Mouse (Mus musculus): Measurements from ENCODE around the gene Inpp5e. TPM values are rescaled to one million over a fixed set of nuclear protein-coding genes. Genes with fewer than 3 reads are reported as not detected.
A peak's percentile ranks its signal among the peaks of the same experiment; 100 is the strongest.
"Not testable (repeated sequence)": the region's sequence is repeated elsewhere in the genome, so short reads cannot be mapped to it uniquely, and the experiment has no call there.

Gene Inpp5e
- polyA plus RNA-seq, 1 experiment from 2014 or later, result 29.1 TPM

- H3K9me3 ChIP-seq, result no peaks in the 10 kb centered on the region
- peak within 1 kb of the TSS; percentile 97 for H3K4me2 ChIP-seq
- H3K4me1 ChIP-seq (replicated peaks), result peaks cover 19% of the 10 kb centered on the region
- H3K27me3 ChIP-seq, result no peaks in the 10 kb centered on the region
- peak within 1 kb of the TSS; percentile 94 for H3K4me3 ChIP-seq (replicated peaks)
- WGBS, result under 1% methylated on average over 56 of the region's 60 CpGs
- peak; percentile 84 for ATAC-seq (ENCODE audit: insufficient number of reproducible peaks, insufficient read depth, low FRiP score, low TSS enrichment, low read depth)
- H3K9ac ChIP-seq (replicated peaks), result peak within 1 kb of the TSS; percentile 90
- H3K36me3 ChIP-seq, result peaks cover 76% of the 10 kb centered on the region
- H3K27ac ChIP-seq, result peak within 1 kb of the TSS; percentile 76
Measured at GRCm38 (mm10) chr2:26389154-26389690, 19.8 kb downstream of the Inpp5e start, which contains the start of the genes Entr1 and Pmpca. Gene Entr1 (minus strand): TSS chr2:26389316. Gene Pmpca (plus strand): TSS chr2:26389339.

GRCm38 (mm10) chr2:26388682-26389153, 20.3 kb downstream of the Inpp5e start:
- Histone ChIP-seq H3K27ac (peak overlapping the region; percentile 76), H3K27me3 (no peaks in the 10 kb centered on the region), H3K4me3 (replicated peaks) (peak overlapping the region; percentile 94), H3K36me3 (peaks cover 76% of the 10 kb centered on the region), H3K9ac (replicated peaks) (peak overlapping the region; percentile 90), H3K4me2 (peak overlapping the region; percentile 97), H3K9me3 (no peaks in the 10 kb centered on the region), H3K4me1 (replicated peaks) (peaks cover 19% of the 10 kb centered on the region)
- peak; percentile 67 for ATAC-seq (ENCODE audit: insufficient number of reproducible peaks, insufficient read depth, low FRiP score, low TSS enrichment, low read depth)
- WGBS, result 1% methylated on average over 36 of the region's 45 CpGs

GRCm38 (mm10) chr2:26387713-26388112, 21.3 kb downstream of the Inpp5e start:
- ATAC-seq (ENCODE audit: insufficient number of reproducible peaks, insufficient read depth, low FRiP score, low TSS enrichment, low read depth), result no peak
- H3K4me2 ChIP-seq, result peak overlapping the region; percentile 97
- 87% methylated on average over 3 of the region's 3 CpGs for WGBS

DNA sequence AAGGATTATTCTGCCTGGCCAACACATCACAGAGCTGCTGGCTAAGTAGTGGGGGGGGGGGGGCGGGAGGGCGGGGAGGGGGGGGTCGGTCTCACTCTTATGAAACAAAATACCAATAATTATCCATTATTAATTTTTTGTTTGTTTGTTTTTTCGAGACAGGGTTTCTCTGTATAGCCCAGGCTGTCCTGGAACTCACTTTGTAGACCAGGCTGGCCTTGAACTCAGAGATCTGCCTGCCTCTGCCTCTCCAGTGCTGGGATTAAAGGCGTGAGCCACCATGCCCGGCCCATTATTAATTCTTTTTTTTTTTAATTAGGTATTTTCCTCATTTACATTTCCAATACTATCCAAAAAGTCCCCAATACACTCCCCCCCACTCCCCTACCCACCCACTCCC, 28.1 kb downstream of the Inpp5e start:
- H3K4me2 ChIP-seq, result peak overlapping the region; percentile 93
- H3K4me3 ChIP-seq (replicated peaks), result peak overlapping the region; percentile 87
- ATAC-seq (ENCODE audit: insufficient number of reproducible peaks, insufficient read depth, low FRiP score, low TSS enrichment, low read depth); H3K9me3 ChIP-seq; H3K27me3 ChIP-seq; H3K4me1 ChIP-seq (replicated peaks): not testable (repeated sequence)
- peaks cover 70% of the 10 kb centered on the region for H3K36me3 ChIP-seq
- H3K27ac ChIP-seq, result peak overlapping the region; percentile 53; the same call in 1 of the 2 replicates
- WGBS, result 28% methylated on average over 6 of the region's 6 CpGs
- H3K9ac ChIP-seq (replicated peaks), result peak overlapping the region; percentile 80; the same call in 1 of the 2 replicates

More at GRCm38 (mm10) chr2:26387713-26388112, 21.3 kb downstream of the Inpp5e start:
- no peaks in the 10 kb centered on the region for H3K9me3 ChIP-seq
- H3K27ac ChIP-seq, result no peak overlapping the region
- no peaks in the 10 kb centered on the region for H3K27me3 ChIP-seq
- no peak overlapping the region for H3K9ac ChIP-seq (replicated peaks)
- peak overlapping the region; percentile 94; the same call in 1 of the 2 replicates for H3K4me3 ChIP-seq (replicated peaks)
- peaks cover 19% of the 10 kb centered on the region for H3K4me1 ChIP-seq (replicated peaks)
- H3K36me3 ChIP-seq, result peaks cover 76% of the 10 kb centered on the region

GRCm38 (mm10) chr2:26380131-26380771, 28.8 kb downstream of the Inpp5e start, which contains the start of gene Snapc4:
Gene Snapc4 (minus strand): TSS chr2:26380653.
- under 1% methylated on average over 38 of the region's 38 CpGs for WGBS
- peak within 1 kb of the TSS; percentile 80 for H3K9ac ChIP-seq (replicated peaks)
- peak within 1 kb of the TSS; percentile 53; the same call in 1 of the 2 replicates for H3K27ac ChIP-seq
- peaks cover 70% of the 10 kb centered on the region for H3K36me3 ChIP-seq
- no peaks in the 10 kb centered on the region for H3K27me3 ChIP-seq
- H3K4me2 ChIP-seq, result peak within 1 kb of the TSS; percentile 93
- no peaks in the 10 kb centered on the region for H3K9me3 ChIP-seq
- peak; percentile 97 for ATAC-seq (ENCODE audit: insufficient number of reproducible peaks, insufficient read depth, low FRiP score, low TSS enrichment, low read depth)
- H3K4me3 ChIP-seq (replicated peaks), result peak within 1 kb of the TSS; percentile 87
- peaks cover 5% of the 10 kb centered on the region for H3K4me1 ChIP-seq (replicated peaks)

DNA sequence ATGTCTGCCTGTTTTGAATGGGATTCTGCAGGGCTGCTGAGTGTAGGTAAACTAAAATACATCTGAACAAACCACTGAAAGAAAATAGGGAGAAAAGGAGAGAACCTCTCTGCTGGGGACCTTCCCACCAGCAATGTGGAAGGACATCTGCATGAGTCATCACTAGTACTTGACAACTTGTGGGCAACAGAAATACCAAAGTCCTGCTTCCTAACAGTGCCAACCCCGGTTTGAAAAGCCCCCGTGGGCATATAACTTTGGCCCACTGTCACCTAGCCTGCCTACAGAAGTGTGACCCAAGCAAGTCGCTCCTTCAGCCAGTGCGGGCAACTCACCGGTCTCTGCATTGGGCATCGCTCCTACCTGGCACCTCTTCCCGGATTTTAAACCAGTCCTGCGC, 36.6 kb downstream of the Inpp5e start:
- no peak overlapping the region for H3K9ac ChIP-seq (replicated peaks)
- no peak overlapping the region for H3K4me3 ChIP-seq (replicated peaks)
- no peaks in the 10 kb centered on the region for H3K4me1 ChIP-seq (replicated peaks)
- no peak overlapping the region for H3K27ac ChIP-seq
- H3K27me3 ChIP-seq, result no peaks in the 10 kb centered on the region
- WGBS, result 95% methylated on average over 8 of the region's 8 CpGs
- H3K4me2 ChIP-seq, result no peak overlapping the region
- no peaks in the 10 kb centered on the region for H3K9me3 ChIP-seq
- peaks cover 99% of the 10 kb centered on the region for H3K36me3 ChIP-seq
- ATAC-seq (ENCODE audit: insufficient number of reproducible peaks, insufficient read depth, low FRiP score, low TSS enrichment, low read depth), result no peak

GRCm38 (mm10) chr2:26368572-26368971, 40.4 kb downstream of the Inpp5e start:
- Histone ChIP-seq H3K27me3 (no peaks in the 10 kb centered on the region), H3K27ac (no peak overlapping the region), H3K9ac (replicated peaks) (no peak overlapping the region), H3K9me3 (no peaks in the 10 kb centered on the region), H3K4me3 (replicated peaks) (no peak overlapping the region), H3K4me2 (no peak overlapping the region), H3K36me3 (peaks cover 99% of the 10 kb centered on the region), H3K4me1 (replicated peaks) (no peaks in the 10 kb centered on the region)
- ATAC-seq (ENCODE audit: insufficient number of reproducible peaks, insufficient read depth, low FRiP score, low TSS enrichment, low read depth), result no peak
- WGBS, result 80% methylated on average over 1 of the region's 1 CpGs

GRCm38 (mm10) chr2:26367911-26368310, 41.1 kb downstream of the Inpp5e start:
- no peaks in the 10 kb centered on the region for H3K9me3 ChIP-seq

GRCm38 (mm10) chr2:26364738-26365465, 44.1 kb downstream of the Inpp5e start:
- H3K27me3 ChIP-seq, result no peaks in the 10 kb centered on the region
- peaks cover 76% of the 10 kb centered on the region for H3K36me3 ChIP-seq
- H3K4me2 ChIP-seq, result no peak overlapping the region
- no peak overlapping the region for H3K4me3 ChIP-seq (replicated peaks)
- no peaks in the 10 kb centered on the region for H3K9me3 ChIP-seq
- H3K27ac ChIP-seq, result no peak overlapping the region
- no peak overlapping the region for H3K9ac ChIP-seq (replicated peaks)
- ATAC-seq (ENCODE audit: insufficient number of reproducible peaks, insufficient read depth, low FRiP score, low TSS enrichment, low read depth), result no peak
- H3K4me1 ChIP-seq (replicated peaks), result no peaks in the 10 kb centered on the region
- WGBS, result 88% methylated on average over 10 of the region's 10 CpGs

More at GRCm38 (mm10) chr2:26367911-26368310, 41.1 kb downstream of the Inpp5e start:
- no peaks in the 10 kb centered on the region for H3K27me3 ChIP-seq
- 93% methylated on average over 6 of the region's 6 CpGs for WGBS
- no peak overlapping the region for H3K9ac ChIP-seq (replicated peaks)
- no peak overlapping the region for H3K4me3 ChIP-seq (replicated peaks)
- H3K4me2 ChIP-seq, result no peak overlapping the region
- H3K27ac ChIP-seq, result no peak overlapping the region
- no peak for ATAC-seq (ENCODE audit: insufficient number of reproducible peaks, insufficient read depth, low FRiP score, low TSS enrichment, low read depth)
- H3K36me3 ChIP-seq, result peaks cover 98% of the 10 kb centered on the region
- H3K4me1 ChIP-seq (replicated peaks), result no peaks in the 10 kb centered on the region

- 81% methylated on average over 5 of the region's 5 CpGs for WGBS
- Histone ChIP-seq H3K4me2 (no peak overlapping the region), H3K4me1 (replicated peaks) (no peaks in the 10 kb centered on the region), H3K36me3 (peaks cover 61% of the 10 kb centered on the region), H3K27ac (no peak overlapping the region), H3K27me3 (no peaks in the 10 kb centered on the region), H3K4me3 (replicated peaks) (no peak overlapping the region), H3K9me3 (no peaks in the 10 kb centered on the region), H3K9ac (replicated peaks) (no peak overlapping the region)
- ATAC-seq (ENCODE audit: insufficient number of reproducible peaks, insufficient read depth, low FRiP score, low TSS enrichment, low read depth), result no peak
Measured at GRCm38 (mm10) chr2:26363481-26363880, 45.5 kb downstream of the Inpp5e start.

- no peaks in the 10 kb centered on the region for H3K4me1 ChIP-seq (replicated peaks)
- no peak overlapping the region for H3K27ac ChIP-seq
- H3K4me3 ChIP-seq (replicated peaks), result no peak overlapping the region
- no peaks in the 10 kb centered on the region for H3K27me3 ChIP-seq
- no peak overlapping the region for H3K4me2 ChIP-seq
- ATAC-seq (ENCODE audit: insufficient number of reproducible peaks, insufficient read depth, low FRiP score, low TSS enrichment, low read depth), result no peak
- WGBS, result 82% methylated on average over 5 of the region's 5 CpGs
- no peaks in the 10 kb centered on the region for H3K9me3 ChIP-seq
- H3K36me3 ChIP-seq, result peaks cover 56% of the 10 kb centered on the region
- H3K9ac ChIP-seq (replicated peaks), result no peak overlapping the region
Measured at GRCm38 (mm10) chr2:26362991-26363390, 46.0 kb downstream of the Inpp5e start.

All from limb, embryonic 12.5 days (tissue).